Mouse (Mus musculus): ENCODE data around the gene Wnt5b. TPM values are rescaled to one million over a fixed set of nuclear protein-coding genes. Genes with fewer than 3 reads are reported as not detected.
"Not testable (repeated sequence)": the region's sequence is repeated elsewhere in the genome, so short reads cannot be mapped to it uniquely, and the experiment has no call there.

Gene Wnt5b
- total and polyA plus RNA-seq, 2 experiments from 2014 or later, result 4.3 to 5.3 TPM

- no peaks in the 10 kb centered on the region for H3K9me3 ChIP-seq (replicated peaks; ENCODE audit: control insufficient read depth, low read length)
- H3K27me3 ChIP-seq (ENCODE audit: control insufficient read depth, insufficient read depth, low read length), result no peaks in the 10 kb centered on the region
- ATAC-seq (ENCODE audit: insufficient read depth, low read depth), result no peak
- no peak overlapping the region for H3K4me2 ChIP-seq (ENCODE audit: low read depth, low read length)
- WGBS, result 44% methylated on average over 11 of the region's 11 CpGs
- no peaks in the 10 kb centered on the region for H3K36me3 ChIP-seq (replicated peaks; ENCODE audit: control insufficient read depth, insufficient read depth, low read length)
- no peak overlapping the region for H3K9ac ChIP-seq (replicated peaks; ENCODE audit: low read depth, low read length)
- TF ChIP-seq EP300 (IDR thresholded peaks at IDR 0.05; ENCODE audit: low read depth), result no peak
- no peak for TF ChIP-seq CTCF (IDR thresholded peaks at IDR 0.05; ENCODE audit: low read depth)
- H3K4me3 ChIP-seq (ENCODE audit: low read depth, low read length), result no peak overlapping the region
- no peak for DNase-seq (ENCODE audit: low spot score)
- H3K27ac ChIP-seq (ENCODE audit: low read depth), result no peak overlapping the region
- H3K4me1 ChIP-seq (ENCODE audit: control insufficient read depth, insufficient read depth), result no peaks in the 10 kb centered on the region
Measured at GRCm38 (mm10) chr6:119445671-119446607, 98.2 kb downstream of the Wnt5b start.

- no peaks in the 10 kb centered on the region for H3K9me3 ChIP-seq (replicated peaks; ENCODE audit: control insufficient read depth, low read length)
- DNase-seq (ENCODE audit: low spot score), result peak; percentile 89
- TF ChIP-seq CTCF (IDR thresholded peaks at IDR 0.05; ENCODE audit: low read depth) (peak; percentile 95), EP300 (IDR thresholded peaks at IDR 0.05; ENCODE audit: low read depth) (no peak)
- H3K4me3 ChIP-seq (ENCODE audit: low read depth, low read length), result peak overlapping the region; percentile 15; the same call in 1 of the 2 replicates
- ATAC-seq (ENCODE audit: insufficient read depth, low read depth), result peak; percentile 89
- H3K4me2 ChIP-seq (ENCODE audit: low read depth, low read length), result peak overlapping the region; percentile 47
- H3K36me3 ChIP-seq (replicated peaks; ENCODE audit: control insufficient read depth, insufficient read depth, low read length), result no peaks in the 10 kb centered on the region
- no peaks in the 10 kb centered on the region for H3K4me1 ChIP-seq (ENCODE audit: control insufficient read depth, insufficient read depth)
- peak overlapping the region; percentile 63 for H3K27ac ChIP-seq (ENCODE audit: low read depth)
- WGBS, result 19% methylated on average over 12 of the region's 12 CpGs
- H3K9ac ChIP-seq (replicated peaks; ENCODE audit: low read depth, low read length), result no peak overlapping the region
- H3K27me3 ChIP-seq (ENCODE audit: control insufficient read depth, insufficient read depth, low read length), result no peaks in the 10 kb centered on the region
Measured at GRCm38 (mm10) chr6:119443742-119444645, 100.2 kb downstream of the Wnt5b start.

GRCm38 (mm10) chr6:119442729-119443128, 101.4 kb downstream of the Wnt5b start:
- H3K27me3 ChIP-seq (ENCODE audit: control insufficient read depth, insufficient read depth, low read length); H3K9ac ChIP-seq (replicated peaks; ENCODE audit: low read depth, low read length); H3K4me3 ChIP-seq (ENCODE audit: low read depth, low read length); H3K4me2 ChIP-seq (ENCODE audit: low read depth, low read length); H3K36me3 ChIP-seq (replicated peaks; ENCODE audit: control insufficient read depth, insufficient read depth, low read length); H3K4me1 ChIP-seq (ENCODE audit: control insufficient read depth, insufficient read depth); DNase-seq (ENCODE audit: low spot score); H3K27ac ChIP-seq (ENCODE audit: low read depth); ATAC-seq (ENCODE audit: insufficient read depth, low read depth); H3K9me3 ChIP-seq (replicated peaks; ENCODE audit: control insufficient read depth, low read length): not testable (repeated sequence)
- 71% methylated on average over 5 of the region's 5 CpGs for WGBS

GRCm38 (mm10) chr6:119437894-119438761, 106.0 kb downstream of the Wnt5b start:
- 48% methylated on average over 8 of the region's 8 CpGs for WGBS
- Histone ChIP-seq H3K9ac (replicated peaks; ENCODE audit: low read depth, low read length) (no peak overlapping the region), H3K27me3 (ENCODE audit: control insufficient read depth, insufficient read depth, low read length) (no peaks in the 10 kb centered on the region)

GRCm38 (mm10) chr6:119434394-119434793, 109.8 kb downstream of the Wnt5b start:
- ATAC-seq (ENCODE audit: insufficient read depth, low read depth) (no peak), DNase-seq (ENCODE audit: low spot score) (no peak)
- TF ChIP-seq CTCF (IDR thresholded peaks at IDR 0.05; ENCODE audit: low read depth) (no peak), EP300 (IDR thresholded peaks at IDR 0.05; ENCODE audit: low read depth) (no peak)
- no peaks in the 10 kb centered on the region for H3K4me1 ChIP-seq (ENCODE audit: control insufficient read depth, insufficient read depth)
- no peak overlapping the region for H3K27ac ChIP-seq (ENCODE audit: low read depth)
- no peak overlapping the region for H3K4me3 ChIP-seq (ENCODE audit: low read depth, low read length)
- no peak overlapping the region for H3K4me2 ChIP-seq (ENCODE audit: low read depth, low read length)
- no peaks in the 10 kb centered on the region for H3K36me3 ChIP-seq (replicated peaks; ENCODE audit: control insufficient read depth, insufficient read depth, low read length)
- H3K9ac ChIP-seq (replicated peaks; ENCODE audit: low read depth, low read length), result no peak overlapping the region
- H3K9me3 ChIP-seq (replicated peaks; ENCODE audit: control insufficient read depth, low read length), result no peaks in the 10 kb centered on the region
- H3K27me3 ChIP-seq (ENCODE audit: control insufficient read depth, insufficient read depth, low read length), result no peaks in the 10 kb centered on the region
- 86% methylated on average over 4 of the region's 4 CpGs for WGBS

More at GRCm38 (mm10) chr6:119437894-119438761, 106.0 kb downstream of the Wnt5b start:
- no peak for DNase-seq (ENCODE audit: low spot score)
- Histone ChIP-seq H3K4me2 (ENCODE audit: low read depth, low read length) (no peak overlapping the region), H3K4me3 (ENCODE audit: low read depth, low read length) (no peak overlapping the region), H3K27ac (ENCODE audit: low read depth) (no peak overlapping the region), H3K4me1 (ENCODE audit: control insufficient read depth, insufficient read depth) (no peaks in the 10 kb centered on the region), H3K9me3 (replicated peaks; ENCODE audit: control insufficient read depth, low read length) (no peaks in the 10 kb centered on the region), H3K36me3 (replicated peaks; ENCODE audit: control insufficient read depth, insufficient read depth, low read length) (no peaks in the 10 kb centered on the region)
- TF ChIP-seq CTCF (IDR thresholded peaks at IDR 0.05; ENCODE audit: low read depth) (no peak), EP300 (IDR thresholded peaks at IDR 0.05; ENCODE audit: low read depth) (no peak)
- peak; percentile 41; the same call in 1 of the 2 replicates for ATAC-seq (ENCODE audit: insufficient read depth, low read depth)
